Mouse (Mus musculus) CD4-positive naive resting alpha-beta T cell, adult 57 days (primary cell): ENCODE measurements around the gene Surf1. TPM values are rescaled to one million over a fixed set of nuclear protein-coding genes. Genes with fewer than 3 reads are reported as not detected.

Experiments used
- total RNA-seq: library from RNA; stranded (reverse); gene quantifications from one replicate; pipeline ENCODE4 v1.2.4, GENCODE M21; 2023

Surf1 gene
- 67.4 TPM for total RNA-seq

DNA sequence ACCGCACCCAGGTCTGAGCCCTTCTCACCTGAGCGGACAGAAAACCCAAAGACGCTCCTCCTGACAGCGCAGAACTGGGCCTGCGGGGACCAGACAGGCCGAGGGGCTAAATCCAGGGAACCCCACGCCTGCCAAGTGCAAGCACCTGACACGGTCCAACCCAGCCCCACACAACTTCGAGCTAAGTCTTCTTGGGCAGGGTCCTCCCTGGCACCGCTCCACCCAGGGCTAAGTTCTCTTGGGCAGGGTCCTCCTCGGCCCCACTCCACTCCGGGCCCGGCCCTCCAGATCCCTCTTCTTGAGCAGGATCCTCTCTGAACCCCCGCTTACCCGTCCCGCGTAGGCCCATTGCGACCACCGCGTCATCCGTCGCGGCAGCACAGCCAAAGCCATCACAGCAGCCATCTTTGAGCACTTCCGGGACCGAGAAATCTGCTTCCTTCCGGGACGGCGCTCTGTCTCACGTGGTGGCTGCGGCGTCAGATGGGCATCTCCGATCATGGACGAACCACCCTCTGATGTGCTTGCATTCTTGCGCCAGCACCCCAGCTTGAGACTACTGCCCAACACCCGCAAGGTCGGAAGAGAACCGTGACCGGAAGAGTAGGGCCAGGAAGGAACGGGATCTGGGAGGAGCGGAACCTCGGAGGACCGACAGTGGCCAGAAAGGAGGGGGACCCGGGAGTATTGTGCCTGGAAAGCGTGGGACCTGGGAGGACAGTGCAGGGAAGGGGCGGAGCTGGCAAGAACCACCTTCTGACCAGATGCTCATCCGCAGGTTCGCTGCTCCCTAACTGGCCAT, at the start of gene Surf1, which contains the start of gene Surf2:
Gene Surf1 (minus strand): TSS at position 604 of the 802 bp plus-strand sequence.
Gene Surf2 (plus strand): TSS at position 441 of the 802 bp plus-strand sequence.

DNA sequence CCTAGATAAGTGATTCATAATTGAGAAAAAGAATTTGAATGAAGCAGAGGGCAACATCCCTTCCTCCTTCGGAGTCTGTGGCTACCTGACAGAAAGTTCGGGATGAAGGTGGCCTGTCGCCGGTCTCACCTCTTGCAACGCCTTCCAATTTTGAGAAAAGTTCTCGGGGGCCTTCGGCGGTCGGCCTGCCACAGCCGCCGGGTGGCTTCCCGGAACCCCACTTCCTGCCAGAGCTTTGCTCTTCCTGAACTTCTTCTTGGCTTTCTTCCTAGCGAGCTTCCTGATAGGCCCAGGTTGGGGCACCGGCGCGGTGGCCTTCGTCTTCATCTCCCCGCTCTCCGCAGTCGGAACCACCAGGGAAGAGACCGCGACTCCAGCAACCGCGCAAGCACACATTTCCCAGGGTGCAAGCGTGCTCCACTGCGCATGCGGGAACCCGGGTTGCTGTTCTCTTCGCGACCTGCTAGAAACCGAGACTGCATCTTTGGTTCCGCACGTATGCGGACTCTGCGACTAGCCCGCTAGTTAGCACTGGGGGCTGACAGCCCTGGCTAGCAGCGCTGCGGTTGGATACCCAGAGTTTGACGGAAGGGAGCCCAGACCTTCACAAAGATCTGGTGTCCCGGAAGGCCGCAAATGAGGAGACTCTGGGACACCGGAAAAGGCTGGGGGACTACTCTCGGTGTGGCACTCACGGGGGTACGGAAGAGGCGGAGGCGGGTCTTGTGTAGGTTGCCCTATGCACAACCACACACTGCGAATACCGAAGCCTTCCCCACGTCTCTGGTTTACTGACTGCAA, 47.8 kb upstream of the Surf1 start, which contains the start of gene Rexo4:
Gene Rexo4 (minus strand): TSS at position 464 of the 801 bp plus-strand sequence.

DNA sequence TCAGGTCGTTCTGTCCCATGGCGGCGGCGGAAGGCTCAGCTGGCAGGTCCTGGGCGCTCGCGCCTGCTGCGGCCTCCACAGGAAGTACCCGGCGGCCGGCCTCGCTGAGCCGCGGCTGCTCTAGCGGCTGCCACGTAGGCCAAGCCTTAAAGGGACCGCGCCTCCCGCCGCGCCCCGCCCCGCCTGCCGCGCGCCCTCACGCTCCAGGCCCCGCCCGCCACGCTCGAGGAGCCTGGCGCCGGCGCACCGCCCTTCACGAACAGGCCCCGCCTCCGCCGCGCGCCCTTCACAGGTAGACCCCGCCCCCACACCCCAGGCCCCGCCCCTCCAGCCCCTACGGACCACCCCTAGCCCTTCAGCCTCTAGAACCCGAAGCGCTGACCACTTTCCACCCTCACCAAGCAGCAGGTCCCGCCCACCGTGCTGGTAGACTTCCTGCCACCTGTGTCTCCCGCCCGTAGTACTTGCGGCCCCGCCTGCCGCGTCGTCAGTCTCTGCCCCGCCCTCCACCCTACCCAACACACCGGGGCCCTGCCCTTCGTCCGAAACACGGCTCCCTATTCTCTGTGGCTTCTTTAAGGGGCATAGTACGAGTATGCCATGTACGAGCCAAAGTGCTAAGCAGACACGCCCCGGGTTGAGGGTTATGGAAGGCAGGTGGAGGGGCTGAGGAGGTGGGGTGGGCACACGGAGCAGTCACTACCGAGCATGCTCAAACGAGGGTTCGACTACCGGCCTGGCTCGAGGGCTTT, 17.1 kb upstream of the Surf1 start, which contains the start of the genes Surf4 and Stkld1:
Gene Surf4 (minus strand): TSS at position 625 of the 752 bp plus-strand sequence.
Gene Stkld1 (plus strand): TSS at position 744 of the 752 bp plus-strand sequence.

DNA sequence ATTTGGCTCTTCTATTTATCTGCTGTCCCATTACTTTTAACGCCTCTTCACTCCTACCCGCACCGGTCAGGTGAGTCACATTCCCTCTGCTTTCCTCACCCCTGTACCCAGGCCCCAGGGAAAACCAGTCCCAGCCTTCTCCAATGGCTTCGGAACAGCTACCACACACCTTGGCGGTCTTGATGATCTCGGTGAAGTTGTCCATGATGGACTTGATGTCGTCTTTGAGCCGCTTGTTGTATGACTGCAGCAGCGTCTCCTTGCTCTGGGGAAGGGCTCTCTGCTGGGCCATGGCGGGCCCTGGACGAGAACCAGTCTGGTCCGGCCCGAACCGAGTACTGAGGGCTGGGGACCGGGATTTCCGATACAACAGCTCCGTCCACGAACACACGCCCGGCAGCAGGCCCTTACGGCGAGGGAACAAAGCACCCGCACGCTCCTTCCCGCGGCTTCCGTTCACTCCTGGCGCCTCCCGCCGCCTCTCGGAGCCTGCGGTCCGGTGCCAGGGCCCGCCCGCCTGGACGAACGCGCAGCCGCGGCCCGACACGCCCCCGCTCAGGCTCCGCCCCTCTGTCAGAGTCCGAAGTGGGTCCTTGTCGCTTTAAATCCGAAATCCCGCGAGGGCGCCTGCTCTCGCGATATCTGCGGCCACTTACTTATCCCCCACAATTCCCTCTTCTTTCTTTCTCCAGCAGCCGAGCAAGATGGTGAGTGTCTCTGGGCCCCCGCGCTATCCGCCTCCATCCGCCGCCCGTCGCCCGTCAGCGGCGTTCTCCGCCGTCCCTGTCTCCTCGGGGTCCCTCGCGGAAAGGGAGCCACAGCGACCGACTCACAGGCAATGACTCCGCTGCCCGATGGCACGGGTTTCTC, 6.0 kb downstream of the Surf1 start, which contains the start of the genes Med22 and Rpl7a:
Gene Med22 (minus strand): TSS at position 554 of the 870 bp plus-strand sequence.
Gene Rpl7a (plus strand): TSS at position 641 of the 870 bp plus-strand sequence.

GRCm38 (mm10) chr2:26902467-26903220, 13.7 kb downstream of the Surf1 start, which contains the start of gene Surf6:
TSS of gene Surf6 (minus strand) at chr2:26902879.

GRCm38 (mm10) chr2:26864879-26865278, 51.5 kb downstream of the Surf1 start, which contains the start of gene Abo:
TSS of gene Abo (minus strand) at chr2:26864979.

Other genes starting within 250 kb of the Surf1 start
- 3.5 TPM for gene Lcn4, start 245.2 kb downstream of the Surf1 start, total RNA-seq
- not detected for gene Abo, start 51.6 kb downstream of the Surf1 start, total RNA-seq
- 59.3 TPM for gene Surf6, start 13.7 kb downstream of the Surf1 start, total RNA-seq
- gene Med22, start 5.9 kb downstream of the Surf1 start, total RNA-seq = 20.6 TPM
- 873 TPM for gene Rpl7a, start 5.8 kb downstream of the Surf1 start, total RNA-seq
- 42.9 TPM for gene Surf2, start 163 bp downstream of the Surf1 start, total RNA-seq
- 75.3 TPM for gene Surf4, start 17.4 kb upstream of the Surf1 start, total RNA-seq
- not detected for gene Stkld1, start 17.5 kb upstream of the Surf1 start, total RNA-seq
- 72.2 TPM for gene Rexo4, start 47.9 kb upstream of the Surf1 start, total RNA-seq
- not detected for gene Adamts13, start 56.9 kb upstream of the Surf1 start, total RNA-seq
- 37.2 TPM for gene Cacfd1, start 93.4 kb upstream of the Surf1 start, total RNA-seq
- 1.6 TPM for gene Slc2a6, start 111.5 kb upstream of the Surf1 start, total RNA-seq
- not detected for gene Mymk, start 155.6 kb upstream of the Surf1 start, total RNA-seq
- gene Adamtsl2, start 162.8 kb upstream of the Surf1 start, total RNA-seq = 0.59 TPM
- 0.18 TPM for gene Fam163b, start 226.0 kb upstream of the Surf1 start, total RNA-seq
- not detected for gene Dbh, start 248.7 kb upstream of the Surf1 start, total RNA-seq